10 mouse cellular contexts compared by ENCODE assay signal in genomic region chr8:92133484-92134406, GRCm38 (mm10).
A peak's percentile ranks its signal among the peaks of the same experiment; 100 is the strongest.
DNase-seq lines count a peak whose midpoint lies in the region; ATAC-seq and TF ChIP-seq lines count a peak whose summit lies in the region.
"Had no signal": no experiment of that assay in that cellular context is flagged by ENCODE, and none has a peak within 500 bp of the region (broad histone marks: within the 10 kb centered on the region; RNA-seq: fewer than 3 reads in every experiment).

No protein-coding gene starts in this region.

- no peaks in the 10 kb centered on the region for H3K9me3 ChIP-seq in kidney, embryonic 16.5 days (ENCODE audit: low read length)
- H3K9me3 ChIP-seq: liver, embryonic 15.5 days had no signal

- no peak for DNase-seq in kidney, adult 2 months
- peak; percentile 5 to 46 for DNase-seq in frontal cortex, adult 2 months (ENCODE audit: extremely low spot score in 1 of 2, low spot score in 1 of 2)
- DNase-seq in left cerebral cortex, postnatal 25 days (ENCODE audit: low spot score in 2 of 2) = peak; percentile 7 to 41
- DNase-seq in right cerebral cortex, postnatal 36 days (ENCODE audit: low spot score in 2 of 2) = peak; percentile 4 to 19
- no peak for DNase-seq in thymus, postnatal 25 days
- no peak for DNase-seq in B cell, adult 2 months
- DNase-seq in thymus, postnatal 0 days (ENCODE audit: low spot score) = no peak

- no peak overlapping the region for H3K4me3 ChIP-seq in kidney, embryonic 16.5 days (ENCODE audit: low read length)
- no peak overlapping the region for H3K4me3 ChIP-seq in kidney, adult 2 months (ENCODE audit: insufficient read depth, low read depth, low read length)
- H3K4me3 ChIP-seq: liver, embryonic 15.5 days had no signal

- H3K9ac ChIP-seq in kidney, embryonic 16.5 days (replicated peaks; ENCODE audit: low read length) = no peak overlapping the region
- H3K9ac ChIP-seq: liver, embryonic 15.5 days had no signal

- intact Hi-C loops in left cerebral cortex, postnatal 25 days (cut with DNase I) = no loop called here

- H3K27ac ChIP-seq in kidney, embryonic 16.5 days (ENCODE audit: low read length) = no peak overlapping the region
- H3K27ac ChIP-seq in kidney, adult 2 months (ENCODE audit: insufficient read depth, low read depth, low read length) = no peak overlapping the region
- H3K27ac ChIP-seq: liver, embryonic 15.5 days had no signal

- no peaks in the 10 kb centered on the region for H3K36me3 ChIP-seq in kidney, embryonic 16.5 days (ENCODE audit: insufficient read depth, low read length)
- H3K36me3 ChIP-seq in kidney, adult 2 months (ENCODE audit: control insufficient read depth, insufficient read depth, low read length) = no peaks in the 10 kb centered on the region
- H3K36me3 ChIP-seq: liver, embryonic 15.5 days had no signal

- peak overlapping the region; percentile 19; the same call in 1 of the 2 replicates for H3K4me2 ChIP-seq in kidney, embryonic 16.5 days (replicated peaks; ENCODE audit: low read depth, low read length)
- H3K4me2 ChIP-seq: liver, embryonic 15.5 days had no signal

- ATAC-seq in kidney, embryonic 16.5 days (ENCODE audit: low FRiP score, low TSS enrichment) = no peak

- TF ChIP-seq POLR2A in kidney, adult 2 months (IDR thresholded peaks at IDR 0.05; ENCODE audit: low read depth, low read length) = no peak

- H3K27me3 ChIP-seq in kidney, embryonic 16.5 days (ENCODE audit: insufficient read depth, low read length) = peaks cover 25% of the 10 kb centered on the region
- no peaks in the 10 kb centered on the region for H3K27me3 ChIP-seq in kidney, adult 2 months (replicated peaks; ENCODE audit: control insufficient read depth, insufficient read depth, low read length)
- H3K27me3 ChIP-seq: CH12.LX had no signal

- TF ChIP-seq CTCF in kidney, adult 2 months (conservative IDR thresholded peaks at IDR 0.05; ENCODE audit: insufficient read depth, insufficient read length, low read depth, low read length) = no peak

- 19% methylated on average over 24 of the region's 24 CpGs for whole genome bisulfite sequencing in kidney, embryonic 16.5 days
- 51% methylated on average over 24 of the region's 24 CpGs for WGBS in kidney, adult 2 months

- H3K4me1 ChIP-seq in kidney, embryonic 16.5 days (ENCODE audit: insufficient read depth, low read length) = peaks cover 17% of the 10 kb centered on the region
- H3K4me1 ChIP-seq in kidney, adult 2 months (ENCODE audit: control insufficient read depth, insufficient read depth, low read length) = no peaks in the 10 kb centered on the region
- H3K4me1 ChIP-seq: liver, embryonic 15.5 days had no signal

Comparison
In these comparisons a context has a peak if more than half of its experiments do, and no peak if none do; other contexts are left out.
1. DNase-seq: peak in frontal cortex, adult 2 months (2 of 2), left cerebral cortex, postnatal 25 days (2 of 2) and right cerebral cortex, postnatal 36 days (2 of 2); none in kidney, adult 2 months (single experiment), thymus, postnatal 25 days (single experiment), B cell, adult 2 months (0 of 2) and thymus, postnatal 0 days (single experiment).